Comparison of ENCODE assay signal across 8 mouse cellular contexts in the genomic region with DNA sequence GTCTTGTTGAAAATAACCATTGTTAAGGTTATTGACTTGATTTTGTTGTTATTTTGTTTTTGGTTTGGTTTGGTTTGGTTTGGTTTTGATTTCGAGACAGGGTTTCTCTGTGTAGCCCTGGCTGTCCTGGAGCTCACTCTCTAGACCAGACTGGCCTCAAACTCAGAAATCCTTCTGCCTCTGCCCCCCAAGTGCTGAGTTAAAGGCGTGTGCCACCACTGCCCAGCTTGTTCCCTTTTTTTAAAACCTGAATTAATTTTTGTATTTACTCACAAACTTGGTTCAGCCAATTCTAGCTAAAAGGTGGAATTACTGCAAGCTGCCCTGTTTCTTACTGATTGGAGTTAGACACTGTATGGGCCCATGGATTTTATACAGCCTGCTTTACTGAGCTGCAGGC. TPM values are rescaled to one million over a fixed set of nuclear protein-coding genes. Genes with fewer than 3 reads are reported as not detected.
DNase-seq lines count a peak whose midpoint lies in the region; ATAC-seq and TF ChIP-seq lines count a peak whose summit lies in the region.

No protein-coding gene starts in this region.

- no peaks in the 10 kb centered on the region for H3K9me3 ChIP-seq in lung, embryonic 14.5 days (ENCODE audit: low read depth, low read length)
- no peaks in the 10 kb centered on the region for H3K9me3 ChIP-seq in embryonic facial prominence, embryonic 12.5 days
- no peaks in the 10 kb centered on the region for H3K9me3 ChIP-seq in limb, embryonic 10.5 days (replicated peaks)
- no peaks in the 10 kb centered on the region for H3K9me3 ChIP-seq in neural tube, embryonic 15.5 days (replicated peaks)

- no peak for DNase-seq in lung, embryonic 14.5 days
- no peak for DNase-seq in lung, postnatal 14 days
- no peak for DNase-seq in limb, embryonic 10.5 days (ENCODE audit: low spot score)
- DNase-seq in cerebellum, postnatal 4 days (ENCODE audit: low spot score in 2 of 2), result no peak
- DNase-seq in spleen, postnatal 14 days (ENCODE audit: low spot score in 2 of 2), result no peak
- no peak for DNase-seq in adrenal gland, adult 18-20 months (ENCODE audit: low spot score in 2 of 2)

- H3K36me3 ChIP-seq in lung, embryonic 14.5 days (ENCODE audit: insufficient read depth), result no peaks in the 10 kb centered on the region
- H3K36me3 ChIP-seq in embryonic facial prominence, embryonic 12.5 days, result no peaks in the 10 kb centered on the region
- H3K36me3 ChIP-seq in limb, embryonic 10.5 days, result peaks cover 14% of the 10 kb centered on the region
- no peaks in the 10 kb centered on the region for H3K36me3 ChIP-seq in neural tube, embryonic 15.5 days

- ATAC-seq in lung, embryonic 14.5 days (ENCODE audit: insufficient read depth), result no peak
- ATAC-seq in embryonic facial prominence, embryonic 12.5 days (ENCODE audit: insufficient number of reproducible peaks, insufficient read depth, low FRiP score, low TSS enrichment), result no peak
- no peak for ATAC-seq in neural tube, embryonic 15.5 days (ENCODE audit: low FRiP score)

- 50% methylated on average over 2 of the region's 2 CpGs for WGBS in lung, embryonic 14.5 days
- 49% methylated on average over 2 of the region's 2 CpGs for WGBS in embryonic facial prominence, embryonic 12.5 days
- WGBS in limb, embryonic 10.5 days, result 53% methylated on average over 2 of the region's 2 CpGs
- 49% methylated on average over 2 of the region's 2 CpGs for WGBS in neural tube, embryonic 15.5 days

- H3K27me3 ChIP-seq in lung, embryonic 14.5 days (ENCODE audit: insufficient read depth, low read length), result no peaks in the 10 kb centered on the region
- H3K27me3 ChIP-seq in embryonic facial prominence, embryonic 12.5 days, result no peaks in the 10 kb centered on the region
- no peaks in the 10 kb centered on the region for H3K27me3 ChIP-seq in limb, embryonic 10.5 days (ENCODE audit: low read depth, poor library complexity, severe bottlenecking)
- H3K27me3 ChIP-seq in neural tube, embryonic 15.5 days (replicated peaks), result no peaks in the 10 kb centered on the region

- H3K4me1 ChIP-seq in lung, embryonic 14.5 days (ENCODE audit: insufficient read depth), result no peaks in the 10 kb centered on the region
- peaks cover 4% of the 10 kb centered on the region for H3K4me1 ChIP-seq in embryonic facial prominence, embryonic 12.5 days
- H3K4me1 ChIP-seq in limb, embryonic 10.5 days, result peaks cover 15% of the 10 kb centered on the region
- peaks cover 10% of the 10 kb centered on the region for H3K4me1 ChIP-seq in neural tube, embryonic 15.5 days

- no peak for TF ChIP-seq CTCF in lung, embryonic 14.5 days (IDR thresholded peaks at IDR 0.05; ENCODE audit: low read depth)

- H3K27ac ChIP-seq in lung, embryonic 14.5 days (ENCODE audit: low read depth), result no peak overlapping the region
- H3K27ac ChIP-seq in embryonic facial prominence, embryonic 12.5 days, result no peak overlapping the region
- H3K27ac ChIP-seq in limb, embryonic 10.5 days, result no peak overlapping the region
- H3K27ac ChIP-seq in neural tube, embryonic 15.5 days (replicated peaks), result no peak overlapping the region

- peak overlapping the region; percentile 92 for H3K4me3 ChIP-seq in lung, embryonic 14.5 days (ENCODE audit: low read depth, low read length)
- peak overlapping the region; percentile 87 for H3K4me3 ChIP-seq in embryonic facial prominence, embryonic 12.5 days
- H3K4me3 ChIP-seq in limb, embryonic 10.5 days, result peak overlapping the region; percentile 93
- peak overlapping the region; percentile 100 for H3K4me3 ChIP-seq in neural tube, embryonic 15.5 days (replicated peaks)

- H3K9ac ChIP-seq in lung, embryonic 14.5 days, result no peak overlapping the region
- H3K9ac ChIP-seq in embryonic facial prominence, embryonic 12.5 days, result peak overlapping the region; percentile 87; the same call in 1 of the 2 replicates
- no peak overlapping the region for H3K9ac ChIP-seq in neural tube, embryonic 15.5 days (replicated peaks)

- H3K4me2 ChIP-seq in lung, embryonic 14.5 days, result peak overlapping the region; percentile 82
- peak overlapping the region; percentile 69 for H3K4me2 ChIP-seq in embryonic facial prominence, embryonic 12.5 days (replicated peaks)
- peak overlapping the region; percentile 71 for H3K4me2 ChIP-seq in neural tube, embryonic 15.5 days

RNA-seq across cellular contexts. Expression of a gene that starts 1.3 kb away (rescaled TPM):
- polyA plus RNA-seq in lung, embryonic 14.5 days (2014; fragmentation: Nextera tagmentation; extraction: Ambion mirVana), result 11.8 and 14.6 TPM in 2 replicates
- 16.6 and 18.9 TPM in 2 replicates for polyA plus RNA-seq in embryonic facial prominence, embryonic 12.5 days (2016; fragmentation: Nextera tagmentation; extraction: Ambion mirVana)
- 12.3 and 13.1 TPM in 2 replicates for polyA plus RNA-seq in limb, embryonic 10.5 days (2016; fragmentation: Nextera tagmentation; extraction: Ambion mirVana)
- polyA plus RNA-seq in neural tube, embryonic 15.5 days (2015; fragmentation: Nextera tagmentation; extraction: Ambion mirVana), result 5.8 and 7.4 TPM in 2 replicates
- 10 to 100 TPM; 15.6 to 25.4 TPM for total RNA-seq in adrenal gland, adult 18-20 months (2021)

RNA-seq across cellular contexts. Expression of a gene that starts 37.1 kb away (rescaled TPM):
- polyA plus RNA-seq in lung, embryonic 14.5 days (2014; fragmentation: Nextera tagmentation; extraction: Ambion mirVana), result 24.3 and 25.2 TPM in 2 replicates
- 32.6 and 33.5 TPM in 2 replicates for polyA plus RNA-seq in embryonic facial prominence, embryonic 12.5 days (2016; fragmentation: Nextera tagmentation; extraction: Ambion mirVana)
- 31.5 and 33.6 TPM in 2 replicates for polyA plus RNA-seq in limb, embryonic 10.5 days (2016; fragmentation: Nextera tagmentation; extraction: Ambion mirVana)
- 26.9 and 27.4 TPM in 2 replicates for polyA plus RNA-seq in neural tube, embryonic 15.5 days (2015; fragmentation: Nextera tagmentation; extraction: Ambion mirVana)
- 10 to 100 TPM; 11.8 to 13.1 TPM for total RNA-seq in adrenal gland, adult 18-20 months (2021)
